Mouse (Mus musculus): ENCODE measurements at regions not wholly inside any gene's neighbourhood (a gene's known extent, or its start where the extent isn't known, plus 50 kb on each side); places are given as distances from the start of the nearest gene placed in this dataset.

DNA sequence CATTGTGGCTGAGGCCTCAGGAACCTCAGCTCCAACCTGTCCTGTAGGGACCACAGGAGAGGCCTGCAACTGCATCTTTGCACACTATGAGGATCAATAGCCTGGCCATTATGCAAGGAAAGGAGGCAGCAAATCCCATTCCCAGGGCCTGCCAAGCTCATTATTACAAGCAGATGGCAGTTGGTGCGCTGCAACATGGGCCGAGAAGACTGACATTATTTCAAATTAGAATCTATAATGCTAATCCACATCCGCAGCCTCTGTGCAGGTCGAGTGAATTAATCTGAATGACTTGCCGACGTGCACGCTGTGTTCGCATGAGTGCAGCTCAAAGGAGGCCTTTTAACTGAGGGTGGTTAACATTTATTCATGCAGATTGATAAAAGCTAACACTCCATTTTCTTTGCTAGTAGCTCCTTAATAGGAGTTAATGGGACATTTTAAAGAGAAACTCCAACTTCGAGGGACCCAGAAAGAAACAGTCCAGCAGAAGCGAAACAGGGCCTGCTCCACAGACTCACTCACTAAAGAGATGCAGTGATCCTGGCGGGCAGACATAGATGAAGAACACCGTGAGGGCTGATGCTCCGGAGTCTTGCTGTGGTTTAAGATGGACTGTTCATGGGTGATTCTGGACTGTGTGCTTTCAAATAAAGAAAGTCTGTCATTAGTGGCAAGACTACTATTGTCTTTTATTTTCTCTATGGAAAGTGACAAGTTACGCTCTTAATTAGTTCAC lies 404.9 kb downstream of the Irx1 start:
- no peak for TF ChIP-seq POLR2A (IDR thresholded peaks at IDR 0.05; ENCODE audit: low read depth, low read length)
- no peak for TF ChIP-seq SMC3 (IDR thresholded peaks at IDR 0.05; ENCODE audit: low read depth, low read length)
- no peak for TF ChIP-seq E2F4 (IDR thresholded peaks at IDR 0.05; ENCODE audit: insufficient replicate concordance, low read depth, low read length)
- TF ChIP-seq CTCF (conservative IDR thresholded peaks at IDR 0.05 in 1 of 2, IDR thresholded peaks at IDR 0.05 in 1 of 2; ENCODE audit: low read depth in 2 of 2, low read length in 2 of 2): no peak
- no peak for TF ChIP-seq USF2 (conservative IDR thresholded peaks at IDR 0.05; ENCODE audit: low read depth, low read length)
- no peak for TF ChIP-seq ZKSCAN1 (IDR thresholded peaks at IDR 0.05; ENCODE audit: borderline replicate concordance, low read depth, low read length)
- no peak for TF ChIP-seq GABPA (IDR thresholded peaks at IDR 0.05; ENCODE audit: insufficient replicate concordance, low read depth, low read length)
- no peak for TF ChIP-seq EP300 (IDR thresholded peaks at IDR 0.05; ENCODE audit: low read length)
- TF ChIP-seq IRF4 (IDR thresholded peaks at IDR 0.05; ENCODE audit: low read depth, low read length): no peak
- TF ChIP-seq ZNF384 (IDR thresholded peaks at IDR 0.05; ENCODE audit: low read depth, low read length): no peak

All from CH12.LX (cell line).